Mouse (Mus musculus) CH12F3 (cell line): ENCODE results near the gene Col6a2.

Experiments used
- in situ Hi-C: fragments of 300-500 bp; cut with MboI; formaldehyde crosslinking; loops from 2 replicates; pipeline ENCODE4 v1.14.3; 2020; ENCODE audit warnings: low sequenced_read_pairs

Col6a2 gene

GRCm38 (mm10) chr10:76622928-76623680 is at the start of gene Col6a2:
Gene Col6a2, minus strand, starts transcription at chr10:76623630.
- in situ Hi-C loops, result no loop called here

- in situ Hi-C loops, result no loop called here
Observed at GRCm38 (mm10) chr10:76671939-76672338, 48.5 kb upstream of the Col6a2 start.

- in situ Hi-C loops, result no loop called here
Observed at GRCm38 (mm10) chr10:76668947-76669284, 45.5 kb upstream of the Col6a2 start.

- in situ Hi-C loops, result no loop called here
Observed at GRCm38 (mm10) chr10:76668261-76668946, 45.0 kb upstream of the Col6a2 start.

- in situ Hi-C loops, result no loop called here
Observed at GRCm38 (mm10) chr10:76667197-76667805, 43.9 kb upstream of the Col6a2 start.

GRCm38 (mm10) chr10:76665551-76665950 is 42.1 kb upstream of the Col6a2 start:
- in situ Hi-C loops, result no loop called here

GRCm38 (mm10) chr10:76664156-76665115 is 41.0 kb upstream of the Col6a2 start:
- in situ Hi-C loops, result no loop called here

- in situ Hi-C loops, result no loop called here
Observed at GRCm38 (mm10) chr10:76653345-76654336, 30.2 kb upstream of the Col6a2 start.

GRCm38 (mm10) chr10:76650662-76651342 is 27.4 kb upstream of the Col6a2 start:
- in situ Hi-C loops, result no loop called here

- in situ Hi-C loops, result no loop called here
Observed at GRCm38 (mm10) chr10:76648738-76649137, 25.3 kb upstream of the Col6a2 start.

- in situ Hi-C loops, result no loop called here
Observed at GRCm38 (mm10) chr10:76647390-76647789, 24.0 kb upstream of the Col6a2 start.

GRCm38 (mm10) chr10:76645686-76646085 is 22.3 kb upstream of the Col6a2 start:
- in situ Hi-C loops, result no loop called here

- in situ Hi-C loops, result no loop called here
Observed at GRCm38 (mm10) chr10:76645066-76645465, 21.6 kb upstream of the Col6a2 start.

GRCm38 (mm10) chr10:76643999-76644398 is 20.6 kb upstream of the Col6a2 start:
- in situ Hi-C loops, result no loop called here

- in situ Hi-C loops, result no loop called here
Observed at GRCm38 (mm10) chr10:76643446-76643845, 20.0 kb upstream of the Col6a2 start.

GRCm38 (mm10) chr10:76642628-76643434 is 19.4 kb upstream of the Col6a2 start:
- in situ Hi-C loops, result no loop called here

- in situ Hi-C loops, result no loop called here
Observed at GRCm38 (mm10) chr10:76641894-76642627, 18.6 kb upstream of the Col6a2 start.

- in situ Hi-C loops, result no loop called here
Observed at GRCm38 (mm10) chr10:76639952-76640351, 16.5 kb upstream of the Col6a2 start.
